Mouse (Mus musculus): ENCODE measurements at regions not wholly inside any gene's neighbourhood (a gene's known extent, or its start where the extent isn't known, plus 50 kb on each side); places are given as distances from the start of the nearest gene placed in this dataset.

GRCm38 (mm10) chr1:128669241-128669666 is 77.2 kb upstream of the Cxcr4 start:
- DNase-seq = no peak

GRCm38 (mm10) chr1:128668718-128669117 is 76.6 kb upstream of the Cxcr4 start:
- no peak for DNase-seq

- DNase-seq = no peak
Observed at GRCm38 (mm10) chr1:128667121-128667762, 75.1 kb upstream of the Cxcr4 start.

- no peak for DNase-seq
Observed at GRCm38 (mm10) chr1:128663207-128663606, 71.1 kb upstream of the Cxcr4 start.

- no peak for DNase-seq
Observed at GRCm38 (mm10) chr1:128659857-128660256, 67.8 kb upstream of the Cxcr4 start.

GRCm38 (mm10) chr1:128658802-128659201 is 66.7 kb upstream of the Cxcr4 start:
- DNase-seq = no peak

- DNase-seq = no peak
Observed at GRCm38 (mm10) chr1:128654099-128654862, 62.2 kb upstream of the Cxcr4 start.

- DNase-seq = no peak
Observed at GRCm38 (mm10) chr1:128650596-128650995, 58.5 kb upstream of the Cxcr4 start.

GRCm38 (mm10) chr1:128649490-128650178 is 57.5 kb upstream of the Cxcr4 start:
- DNase-seq = no peak

GRCm38 (mm10) chr1:128643316-128643776 is 51.3 kb upstream of the Cxcr4 start:
- DNase-seq = no peak

- peak; percentile 44 for DNase-seq
Observed at GRCm38 (mm10) chr1:128642212-128642611, 50.1 kb upstream of the Cxcr4 start.
